Mouse (Mus musculus): Measurements from ENCODE around the gene Jund. TPM values are rescaled to one million over a fixed set of nuclear protein-coding genes. Genes with fewer than 3 reads are reported as not detected.

The Jund gene
- total and polyA plus RNA-seq, 3 experiments = 16.5 to 18.8 TPM; not detected in 1

DNA sequence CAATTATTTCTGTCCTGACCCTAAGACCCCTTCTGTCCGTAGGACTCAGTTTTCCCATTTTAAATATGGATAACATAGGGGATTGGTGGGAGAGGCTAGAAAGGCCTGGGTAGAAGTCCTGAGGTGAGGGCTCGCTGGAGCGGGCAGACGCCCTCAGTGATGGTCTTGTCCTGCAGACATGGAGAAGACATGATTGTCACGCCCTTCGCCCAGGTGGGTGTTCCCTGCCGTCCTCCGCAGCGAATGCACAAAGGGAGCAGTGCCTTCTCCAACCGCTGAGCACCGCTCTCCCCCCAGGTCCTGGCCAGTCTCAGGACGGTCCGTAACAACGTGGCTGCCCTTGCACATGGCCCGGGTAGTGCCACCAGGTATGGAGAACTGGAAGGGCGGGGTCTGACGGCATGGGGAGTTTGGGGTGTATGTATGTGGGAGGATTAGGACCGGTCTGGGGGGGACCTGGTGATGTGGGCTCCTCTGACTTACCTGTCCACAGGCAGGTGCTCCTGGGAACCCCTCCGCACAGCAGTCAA is 47.0 kb downstream of the Jund start:
- no peaks in the 10 kb centered on the region; a peak in 1 of 4 replicates for H3K27me3 ChIP-seq (ENCODE audit: control insufficient read depth in 1 of 2, insufficient read depth in 2 of 2, low read length in 2 of 2)
- H3K4me1 ChIP-seq (ENCODE audit: control insufficient read depth in 1 of 2, insufficient read depth in 2 of 2, low read length in 2 of 2) = no peaks in the 10 kb centered on the region
- no peaks in the 10 kb centered on the region for H3K36me3 ChIP-seq (ENCODE audit: control insufficient read depth in 1 of 2, insufficient read depth in 2 of 2, low read length in 2 of 2)
- TF ChIP-seq CHD2 (IDR thresholded peaks at IDR 0.05; ENCODE audit: low read length) (no peak), BHLHE40 (IDR thresholded peaks at IDR 0.05; ENCODE audit: borderline replicate concordance, low read depth, low read length) (no peak), UBTF (IDR thresholded peaks at IDR 0.05; ENCODE audit: borderline replicate concordance, insufficient read depth, low read depth, low read length) (no peak), MAX (IDR thresholded peaks at IDR 0.05; ENCODE audit: low read length) (no peak), POLR2AphosphoS2 (IDR thresholded peaks at IDR 0.05; ENCODE audit: low read length) (no peak), POLR2AphosphoS5 (IDR thresholded peaks at IDR 0.05; ENCODE audit: borderline replicate concordance, low read depth, low read length) (no peak), ZKSCAN1 (IDR thresholded peaks at IDR 0.05; ENCODE audit: low read depth, low read length) (no peak), KAT2A (conservative IDR thresholded peaks at IDR 0.05; ENCODE audit: low read depth, low read length) (no peak), ETS1 (IDR thresholded peaks at IDR 0.05; ENCODE audit: low read depth, low read length) (no peak), MAZ (IDR thresholded peaks at IDR 0.05; ENCODE audit: low read depth, low read length) (no peak), MXI1 (IDR thresholded peaks at IDR 0.05; ENCODE audit: low read depth, low read length) (no peak), RCOR1 (IDR thresholded peaks at IDR 0.05; ENCODE audit: low read depth, low read length) (no peak), HCFC1 (IDR thresholded peaks at IDR 0.05; ENCODE audit: low read depth, low read length) (no peak), RAD21 (IDR thresholded peaks at IDR 0.05; ENCODE audit: low read depth, low read length) (no peak)
- no peak overlapping the region for H3K27ac ChIP-seq (ENCODE audit: control insufficient read depth, low read depth, low read length)
- no peaks in the 10 kb centered on the region for H3K9me3 ChIP-seq (replicated peaks; ENCODE audit: insufficient read depth, low read length)
- H3K4me3 ChIP-seq (ENCODE audit: control insufficient read depth in 1 of 2, insufficient read depth in 1 of 2, low read depth in 2 of 2, low read length in 2 of 2) = no peak overlapping the region
- H3K79me2 ChIP-seq (ENCODE audit: control insufficient read depth, insufficient read depth, low read length, poor library complexity) = no peaks in the 10 kb centered on the region
- H3K9ac ChIP-seq (ENCODE audit: control insufficient read depth, low read depth, low read length, poor library complexity, severe bottlenecking) = no peak overlapping the region
- DNase-seq (ENCODE audit: low read depth, low spot score) = no peak

- Histone ChIP-seq H3K36me3 (ENCODE audit: control insufficient read depth in 1 of 2, insufficient read depth in 2 of 2, low read length in 2 of 2) (no peaks in the 10 kb centered on the region), H3K79me2 (ENCODE audit: control insufficient read depth, insufficient read depth, low read length, poor library complexity) (no peaks in the 10 kb centered on the region), H3K27me3 (ENCODE audit: control insufficient read depth in 1 of 2, insufficient read depth in 2 of 2, low read length in 2 of 2) (no peaks in the 10 kb centered on the region), H3K9me3 (replicated peaks; ENCODE audit: insufficient read depth, low read length) (no peaks in the 10 kb centered on the region), H3K27ac (ENCODE audit: control insufficient read depth, low read depth, low read length) (no peak overlapping the region), H3K4me1 (ENCODE audit: control insufficient read depth in 1 of 2, insufficient read depth in 2 of 2, low read length in 2 of 2) (no peaks in the 10 kb centered on the region), H3K4me3 (ENCODE audit: control insufficient read depth in 1 of 2, insufficient read depth in 1 of 2, low read depth in 2 of 2, low read length in 2 of 2) (no peak overlapping the region), H3K9ac (ENCODE audit: control insufficient read depth, low read depth, low read length, poor library complexity, severe bottlenecking) (no peak overlapping the region)
- no peak for TF ChIP-seq TBP (IDR thresholded peaks at IDR 0.05; ENCODE audit: low read depth, low read length)
- TF ChIP-seq GATA1 (IDR thresholded peaks at IDR 0.05; ENCODE audit: low read depth, low read length) = no peak
- no peak for TF ChIP-seq RAD21 (IDR thresholded peaks at IDR 0.05; ENCODE audit: low read depth, low read length)
- no peak for TF ChIP-seq SIN3A (IDR thresholded peaks at IDR 0.05; ENCODE audit: low read length)
- no peak for TF ChIP-seq TAL1 (IDR thresholded peaks at IDR 0.05; ENCODE audit: low read length)
- TF ChIP-seq MEF2A (IDR thresholded peaks at IDR 0.05; ENCODE audit: extremely low read depth, insufficient replicate concordance, low read depth, low read length, poor library complexity, severe bottlenecking) = no peak
- no peak for TF ChIP-seq KAT2A (conservative IDR thresholded peaks at IDR 0.05; ENCODE audit: low read depth, low read length)
- no peak for TF ChIP-seq MAX (IDR thresholded peaks at IDR 0.05; ENCODE audit: low read length)
- TF ChIP-seq USF2 (IDR thresholded peaks at IDR 0.05; ENCODE audit: borderline replicate concordance in 1 of 2, insufficient read depth in 1 of 2, low read depth in 1 of 2, low read length in 2 of 2) = no peak
- no peak for TF ChIP-seq CTCF (IDR thresholded peaks at IDR 0.05 in 2 of 3, conservative IDR thresholded peaks at IDR 0.05 in 1 of 3; ENCODE audit: control insufficient read depth in 1 of 3, insufficient read depth in 1 of 3, low read depth in 2 of 3, low read length in 3 of 3, poor library complexity in 1 of 3, severe bottlenecking in 1 of 3)
- no peak for TF ChIP-seq POLR2AphosphoS2 (IDR thresholded peaks at IDR 0.05; ENCODE audit: low read length)
- DNase-seq (ENCODE audit: low read depth, low spot score) = no peak
These were observed 47.9 kb downstream of the Jund start for GRCm38 (mm10) chr8:70746676-70747075.

Data from MEL (cell line).